Mouse (Mus musculus) ovary, postnatal 14 days (tissue): ENCODE measurements around the gene Mrc1.

ENCODE experiments used
- DNase-seq: peaks from one replicate; pipeline ENCODE4 v3.0.0; 2022; ENCODE audit warnings: low spot score

The Mrc1 gene

GRCm38 (mm10) chr2:14244157-14244556, 15.0 kb downstream of the Mrc1 start:
- no peak for DNase-seq

- no peak for DNase-seq
Observed at GRCm38 (mm10) chr2:14244668-14245067, 15.5 kb downstream of the Mrc1 start.

DNA sequence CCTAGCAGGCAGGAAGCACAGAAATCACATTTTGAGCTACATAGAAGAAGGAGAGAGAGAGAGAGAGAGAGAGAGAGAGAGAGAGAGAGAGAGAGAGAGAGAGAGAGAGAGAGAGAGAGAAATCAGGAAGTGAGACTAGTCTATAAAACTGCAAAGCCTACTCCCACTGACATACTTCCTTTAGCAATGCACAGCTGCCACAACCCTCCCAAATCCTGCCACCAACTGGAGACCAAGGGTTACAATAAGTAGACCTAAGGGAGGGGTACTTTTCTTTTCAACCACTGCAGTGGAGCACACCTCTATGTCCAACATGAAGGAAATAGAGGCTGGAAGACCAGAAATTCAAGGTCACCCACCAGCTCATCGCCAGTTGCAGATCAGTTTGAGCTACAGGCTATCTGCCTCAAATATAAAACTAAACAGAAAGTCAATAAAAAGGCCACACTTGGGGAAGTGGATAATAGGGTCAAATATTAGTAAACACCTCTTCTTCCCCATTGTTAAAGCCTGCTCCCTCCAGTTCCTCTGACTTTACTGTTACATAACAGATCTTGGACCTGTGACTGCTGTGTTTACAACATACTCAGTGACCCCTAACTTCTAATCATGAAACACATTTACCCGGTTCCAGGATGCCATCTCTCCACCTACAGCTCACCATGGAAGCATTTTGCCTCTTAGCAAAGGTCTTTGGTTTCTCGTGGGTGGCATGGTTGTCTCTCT, 20.8 kb downstream of the Mrc1 start:
- no peak for DNase-seq

- DNase-seq = no peak
Observed at GRCm38 (mm10) chr2:14251938-14252337, 22.7 kb downstream of the Mrc1 start.

DNA sequence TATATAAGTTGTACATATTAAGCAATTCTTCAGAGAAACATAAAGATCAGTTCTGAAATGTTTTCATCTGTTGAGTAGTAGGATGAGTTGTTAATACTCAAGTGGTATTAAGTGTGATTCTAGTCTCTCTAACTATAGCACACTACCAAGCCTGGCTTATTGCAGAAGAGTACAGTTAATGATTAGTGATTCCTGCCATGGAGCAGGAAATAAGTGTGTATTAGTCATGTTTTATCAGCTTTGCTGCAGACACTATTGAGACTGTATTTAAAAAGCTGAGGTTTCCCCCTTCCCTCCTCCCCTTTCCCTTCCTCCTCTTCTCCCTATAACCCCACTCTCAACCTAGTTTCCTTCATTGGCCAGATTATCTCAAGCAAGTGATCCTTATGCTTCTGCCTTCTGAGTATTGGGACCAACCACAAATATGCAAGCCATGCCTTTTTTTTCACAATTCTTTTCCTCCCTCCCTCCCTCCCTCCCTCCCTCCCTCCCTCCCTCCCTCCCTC, 29.2 kb downstream of the Mrc1 start:
- DNase-seq = no peak

DNA sequence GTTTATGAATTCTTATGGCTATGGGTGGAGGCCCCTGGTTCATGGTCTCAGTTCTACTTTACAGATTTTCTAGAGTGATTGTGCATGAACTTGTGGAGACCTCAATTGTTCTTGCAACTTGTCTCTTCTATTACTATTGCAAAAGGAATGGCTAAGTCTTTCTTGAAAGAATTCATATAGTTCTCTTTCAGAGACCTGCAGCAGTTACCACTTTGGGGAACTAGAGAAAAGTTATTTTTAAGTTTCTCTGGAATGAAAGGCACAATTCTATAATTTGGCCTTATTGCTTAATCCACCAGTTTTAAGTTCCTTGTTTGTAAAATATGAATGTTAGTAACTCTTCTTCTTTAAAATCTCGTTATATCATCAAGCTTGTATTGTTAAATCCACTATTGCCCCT, 32.9 kb downstream of the Mrc1 start:
- DNase-seq = no peak

DNA sequence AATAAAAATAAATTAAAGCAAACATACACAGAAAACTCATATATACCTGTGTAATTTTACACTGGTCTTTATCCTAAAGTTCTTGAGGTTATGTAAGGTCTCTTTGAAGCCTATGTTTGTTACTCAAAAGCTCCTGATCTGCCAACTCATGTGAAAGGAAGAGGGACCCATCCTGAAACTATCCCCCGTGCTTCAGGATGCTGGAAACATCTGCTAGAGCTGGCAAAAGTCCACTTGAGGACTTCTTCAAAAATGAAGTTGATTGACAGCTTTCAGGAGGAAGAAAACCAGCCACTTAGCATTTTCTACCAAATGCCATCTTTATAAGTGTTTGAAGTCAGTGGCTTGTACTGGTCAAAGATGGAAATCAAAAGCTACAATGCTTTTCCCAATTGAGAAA, 40.0 kb downstream of the Mrc1 start:
- DNase-seq = no peak

DNA sequence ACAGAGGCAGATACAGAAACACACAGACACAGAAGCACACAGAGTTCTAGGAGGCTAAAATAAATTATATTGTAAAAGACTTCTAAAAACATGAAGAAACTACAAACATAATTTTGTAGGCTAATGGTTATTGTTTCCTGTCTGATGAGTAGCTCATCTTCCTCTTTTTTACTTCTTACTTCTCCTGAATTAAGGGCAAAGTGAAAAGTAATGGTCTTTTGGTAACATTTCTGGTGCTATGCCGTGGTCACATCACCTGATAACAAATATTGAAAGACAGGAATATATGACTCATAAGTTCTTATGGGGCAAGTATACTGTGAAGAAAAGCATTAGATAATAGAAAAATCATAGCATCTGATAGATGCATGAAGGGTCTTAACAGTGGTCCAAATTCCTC, 42.9 kb downstream of the Mrc1 start:
- no peak for DNase-seq

DNA sequence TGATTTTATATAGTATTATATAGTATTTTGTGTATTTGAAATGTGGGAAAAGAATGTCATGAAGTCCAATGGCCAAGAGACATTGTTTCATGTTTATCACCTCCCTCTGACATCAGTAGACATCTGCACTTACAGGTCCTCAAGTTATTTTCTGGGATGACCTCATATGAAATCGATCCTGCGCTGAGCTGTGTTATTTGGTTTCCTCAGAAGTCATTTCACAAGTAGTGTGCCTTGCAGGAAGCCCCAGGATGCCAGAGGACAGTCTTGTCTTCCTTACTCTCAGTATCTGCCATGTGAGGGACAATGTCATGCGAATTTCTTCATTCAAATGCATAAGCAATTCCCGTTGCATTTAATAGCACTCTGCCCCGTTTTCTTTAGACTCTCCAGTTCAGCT, 46.6 kb downstream of the Mrc1 start:
- no peak for DNase-seq

DNA sequence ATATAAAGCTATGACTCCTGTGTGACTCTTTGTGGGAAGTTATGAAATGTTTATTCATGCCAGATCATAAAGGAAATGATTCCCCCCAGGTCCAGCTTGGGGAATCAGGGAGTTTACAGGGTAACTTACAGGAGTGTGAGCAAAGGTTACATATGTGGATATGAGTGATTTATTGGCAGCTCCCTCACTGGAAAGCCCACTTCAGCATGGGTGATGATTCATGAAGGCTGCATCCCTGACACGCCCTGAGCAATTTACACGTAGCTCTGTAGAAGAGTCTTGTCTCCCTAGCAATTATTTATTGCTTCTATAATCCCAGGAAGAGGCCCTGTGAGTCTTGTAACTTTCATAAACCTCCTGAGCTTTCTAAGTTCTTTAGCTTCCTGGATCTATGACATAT, 50.1 kb downstream of the Mrc1 start:
- DNase-seq = no peak

DNA sequence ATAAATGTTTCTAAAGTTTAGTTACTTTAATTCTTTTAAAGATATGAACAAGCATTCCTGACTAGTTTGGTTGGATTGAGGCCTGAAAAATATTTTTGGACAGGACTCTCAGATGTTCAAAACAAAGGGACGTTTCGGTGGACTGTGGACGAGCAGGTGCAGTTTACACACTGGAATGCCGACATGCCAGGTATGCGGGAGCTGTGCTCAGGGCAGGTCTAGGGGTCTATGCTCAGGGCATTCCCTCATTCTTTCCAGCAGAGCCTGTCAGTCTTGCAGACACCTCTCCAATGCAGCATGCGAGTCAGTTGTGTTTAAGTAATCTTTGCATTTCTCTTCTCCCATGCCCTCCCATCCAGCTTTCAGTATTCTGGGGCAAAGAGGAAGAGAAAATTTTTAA, 50.6 kb downstream of the Mrc1 start:
- no peak for DNase-seq

GRCm38 (mm10) chr2:14295334-14295733, 66.1 kb downstream of the Mrc1 start:
- DNase-seq = peak; percentile 93

DNA sequence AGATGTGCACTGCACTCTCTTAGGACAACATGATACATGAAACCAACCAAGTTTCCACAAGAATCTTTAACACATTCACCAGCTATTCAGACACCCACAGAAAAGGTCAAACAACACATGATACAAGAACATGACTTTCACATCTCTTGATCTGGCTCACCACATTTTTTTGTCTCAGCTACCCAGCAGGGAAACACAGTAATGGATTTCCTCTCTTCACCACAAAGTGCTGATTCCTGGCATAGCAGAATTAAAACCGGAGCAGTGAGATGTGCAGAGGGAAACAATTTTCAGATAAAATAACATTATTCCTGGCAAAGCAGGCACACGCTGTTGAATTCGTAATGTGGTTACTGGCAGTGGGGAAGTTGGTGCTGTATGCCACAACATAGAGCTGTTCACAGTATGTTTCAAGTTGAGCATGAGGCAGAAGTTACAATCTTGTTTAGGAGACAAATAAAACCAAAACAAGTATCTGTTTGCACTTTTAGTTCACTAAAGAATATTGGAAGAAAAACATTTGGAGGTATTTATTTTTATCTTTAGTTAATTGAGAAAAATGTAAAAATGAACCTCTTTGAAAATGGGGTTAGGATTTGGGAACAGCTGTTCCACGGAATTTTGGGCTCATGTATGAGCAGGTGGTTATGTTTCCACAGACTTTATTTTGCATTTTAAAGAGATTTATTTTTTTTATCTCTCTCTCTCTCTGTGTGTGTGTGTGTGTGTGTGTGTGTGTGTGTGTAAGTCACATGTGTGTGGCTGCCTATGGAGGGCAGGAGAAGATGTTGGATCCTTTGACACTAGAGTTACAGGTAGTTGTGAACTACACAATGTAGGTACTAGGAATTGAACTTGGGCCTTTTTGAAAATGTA, 83.6 kb downstream of the Mrc1 start:
- no peak for DNase-seq

GRCm38 (mm10) chr2:14315113-14315512, 85.9 kb downstream of the Mrc1 start:
- DNase-seq = no peak

GRCm38 (mm10) chr2:14341652-14342308, 112.6 kb downstream of the Mrc1 start:
- peak; percentile 74 for DNase-seq

DNA sequence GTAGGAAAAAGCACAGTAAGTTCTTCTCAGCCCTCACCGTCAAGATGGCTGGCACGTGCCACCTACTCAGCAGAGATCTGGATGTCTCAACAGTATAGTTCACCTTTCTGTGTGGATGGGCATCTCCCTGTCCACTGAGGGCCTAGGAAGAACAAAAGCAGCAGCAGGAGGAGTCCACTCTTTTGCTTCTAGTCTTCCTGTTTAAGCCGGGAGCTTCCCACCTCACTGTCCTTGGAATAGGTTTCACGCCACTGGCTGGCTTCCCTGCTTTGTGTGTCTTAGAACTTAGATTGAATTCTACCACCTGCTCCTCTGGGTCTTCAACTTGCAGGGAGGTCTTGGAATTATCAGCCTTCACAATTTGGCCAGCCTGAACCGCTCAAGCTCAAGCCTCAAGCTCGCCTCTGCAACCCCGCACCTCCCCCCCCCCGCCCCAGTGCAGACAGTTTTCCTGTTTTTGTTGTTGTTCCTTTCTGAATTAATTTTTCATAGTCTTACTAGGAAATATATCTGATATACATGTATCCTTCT, 113.2 kb downstream of the Mrc1 start:
- DNase-seq = no peak
